23 mouse cellular contexts compared by ENCODE assay signal in genomic region chr6:126286201-126286600, GRCm38 (mm10).
DNase-seq lines count a peak whose midpoint lies in the region; ATAC-seq lines count a peak whose summit lies in the region.
"Had no signal": no experiment of that assay in that cellular context is flagged by ENCODE, and none has a peak within 500 bp of the region (broad histone marks: within the 10 kb centered on the region; RNA-seq: fewer than 3 reads in every experiment).

No protein-coding gene starts in this region.

- H3K9ac ChIP-seq in midbrain, embryonic 11.5 days (ENCODE audit: low read length) = no peak overlapping the region
- H3K9ac ChIP-seq in kidney, embryonic 15.5 days = no peak overlapping the region
- H3K9ac ChIP-seq in hindbrain, embryonic 11.5 days (ENCODE audit: low read depth, low read length) = no peak overlapping the region

- ATAC-seq in midbrain, embryonic 11.5 days (ENCODE audit: low FRiP score) = no peak
- ATAC-seq in kidney, embryonic 15.5 days (replicated peaks; ENCODE audit: low FRiP score) = no peak
- ATAC-seq in hindbrain, embryonic 11.5 days (ENCODE audit: low FRiP score) = no peak
- ATAC-seq: activated CD4-positive, CD25-positive, alpha-beta regulatory T cell, adult 4 months; CD4-positive, CD25-positive, alpha-beta regulatory T cell, adult 4 months; Patski had no signal

- no peak overlapping the region for H3K4me2 ChIP-seq in midbrain, embryonic 11.5 days
- no peak overlapping the region for H3K4me2 ChIP-seq in kidney, embryonic 15.5 days
- H3K4me2 ChIP-seq in hindbrain, embryonic 11.5 days (replicated peaks; ENCODE audit: low read depth, low read length) = no peak overlapping the region

- DNase-seq in 3T3-L1 (ENCODE audit: low read depth, low spot score) (peak; percentile 60), NIH3T3 (ENCODE audit: low read depth) (peak; percentile 19)
- peak; percentile 70 for DNase-seq in Muller cell, postnatal 12 days (ENCODE audit: inconsistent ontology term)
- DNase-seq in midbrain, embryonic 11.5 days (ENCODE audit: low spot score, missing footprints) = no peak
- no peak for DNase-seq in hindbrain, embryonic 11.5 days (ENCODE audit: low spot score)
- DNase-seq: adrenal gland, adult 2 months; adrenal gland, adult 8-10 months; adrenal gland, postnatal 10 days; adrenal gland, postnatal 14 days; adrenal gland, postnatal 25 days; adrenal gland, postnatal 36 days; B cell, adult 2 months; cerebellum, adult 11 months; cerebellum, adult 11-12 months; cerebellum, adult 18-20 months; cerebellum, adult 2 months; cerebellum, adult 8-10 months; cerebellum, adult 9-10 months had no signal

- 89% methylated on average over 2 of the region's 2 CpGs for WGBS in midbrain, embryonic 11.5 days
- 87% methylated on average over 2 of the region's 2 CpGs for WGBS in kidney, embryonic 15.5 days
- WGBS in hindbrain, embryonic 11.5 days = 89% methylated on average over 2 of the region's 2 CpGs

- H3K9me3 ChIP-seq in midbrain, embryonic 11.5 days (ENCODE audit: control insufficient read depth, low read length) = no peaks in the 10 kb centered on the region
- H3K9me3 ChIP-seq in kidney, embryonic 15.5 days (replicated peaks) = no peaks in the 10 kb centered on the region
- no peaks in the 10 kb centered on the region for H3K9me3 ChIP-seq in hindbrain, embryonic 11.5 days (ENCODE audit: control insufficient read depth, low read length)

- no peak overlapping the region for H3K4me3 ChIP-seq in midbrain, embryonic 11.5 days (ENCODE audit: low read depth, low read length)
- no peak overlapping the region for H3K4me3 ChIP-seq in kidney, embryonic 15.5 days (replicated peaks)
- no peak overlapping the region for H3K4me3 ChIP-seq in hindbrain, embryonic 11.5 days (ENCODE audit: low read depth, low read length)

- H3K27ac ChIP-seq in midbrain, embryonic 11.5 days (ENCODE audit: low read depth, low read length) = no peak overlapping the region
- H3K27ac ChIP-seq in kidney, embryonic 15.5 days = no peak overlapping the region
- H3K27ac ChIP-seq in hindbrain, embryonic 11.5 days (ENCODE audit: low read depth, low read length) = no peak overlapping the region

- H3K4me1 ChIP-seq in midbrain, embryonic 11.5 days (ENCODE audit: control insufficient read depth, insufficient read depth, low read length) = no peaks in the 10 kb centered on the region
- no peaks in the 10 kb centered on the region for H3K4me1 ChIP-seq in kidney, embryonic 15.5 days
- H3K4me1 ChIP-seq in hindbrain, embryonic 11.5 days (replicated peaks; ENCODE audit: control insufficient read depth, insufficient read depth, low read length) = no peaks in the 10 kb centered on the region

- H3K27me3 ChIP-seq in midbrain, embryonic 11.5 days (ENCODE audit: control insufficient read depth, insufficient read depth, low read length) = no peaks in the 10 kb centered on the region
- H3K27me3 ChIP-seq in kidney, embryonic 15.5 days = no peaks in the 10 kb centered on the region
- H3K27me3 ChIP-seq in hindbrain, embryonic 11.5 days (ENCODE audit: control insufficient read depth, insufficient read depth, low read length) = no peaks in the 10 kb centered on the region
- H3K27me3 ChIP-seq: Patski had no signal

- no peaks in the 10 kb centered on the region for H3K36me3 ChIP-seq in midbrain, embryonic 11.5 days (ENCODE audit: control insufficient read depth, insufficient read depth, low read length)
- no peaks in the 10 kb centered on the region for H3K36me3 ChIP-seq in kidney, embryonic 15.5 days
- H3K36me3 ChIP-seq in hindbrain, embryonic 11.5 days (ENCODE audit: control insufficient read depth, insufficient read depth, low read length) = no peaks in the 10 kb centered on the region
- H3K36me3 ChIP-seq: G1E had no signal

Comparison
In these comparisons a context has a peak if more than half of its experiments do, and no peak if none do; other contexts are left out.
1. DNase-seq: peak in 3T3-L1 (single experiment), Muller cell, postnatal 12 days (single experiment) and NIH3T3 (single experiment); none in midbrain, embryonic 11.5 days (single experiment) and hindbrain, embryonic 11.5 days (single experiment).